Mouse (Mus musculus) stomach, embryonic 14.5 days (tissue): ENCODE results near the gene Smco2. TPM values are rescaled to one million over a fixed set of nuclear protein-coding genes. Genes with fewer than 3 reads are reported as not detected.

Experiments
- ATAC-seq: fragments of 200-750 bp; cut with Nextera tagmentation; 2 replicates; pipeline ENCODE4 v1.8.0; 2017; ENCODE audit warnings: low read depth, moderate TSS enrichment; ENCODE audit not compliant: insufficient number of reproducible peaks, insufficient read depth, low FRiP score
- H3K27ac ChIP-seq: fragments of 300-500 bp; sonication (generic); 2 replicates; pipeline ENCODE4 v1.5.1; 2014; ENCODE audit warnings: mild to moderate bottlenecking, low read length, moderate library complexity, mixed read lengths
- H3K27me3 ChIP-seq: fragments of 300-500 bp; sonication (generic); 2 replicates; pipeline ENCODE4 v1.6.1; 2014; ENCODE audit warnings: low read length, control low read depth, mixed read lengths; ENCODE audit not compliant: control insufficient read depth, insufficient read depth
- H3K36me3 ChIP-seq: fragments of 300-500 bp; sonication (generic); 2 replicates; pipeline ENCODE4 v1.6.1; 2014; ENCODE audit warnings: mild to moderate bottlenecking, control low read depth, low read length, moderate library complexity, mixed read lengths; ENCODE audit not compliant: control insufficient read depth, insufficient read depth
- H3K4me1 ChIP-seq: fragments of 300-500 bp; sonication (generic); 2 replicates; pipeline ENCODE4 v1.6.1; 2014; ENCODE audit warnings: low read length, control low read depth, mixed read lengths; ENCODE audit not compliant: control insufficient read depth, insufficient read depth
- H3K4me2 ChIP-seq: fragments of 300-500 bp; sonication (generic); replicated peaks from 2 replicates; pipeline ENCODE4 v1.6.1; 2014; ENCODE audit warnings: low read depth, low read length, control low read depth
- H3K4me3 ChIP-seq: fragments of 300-500 bp; sonication (generic); 2 replicates; pipeline ENCODE4 v1.5.1; 2014; ENCODE audit warnings: low read depth, low read length, control low read depth
- H3K9ac ChIP-seq: fragments of 300-500 bp; sonication (generic); replicated peaks from 2 replicates; pipeline ENCODE4 v1.6.1; 2014; ENCODE audit warnings: low read depth, mild to moderate bottlenecking, control low read depth, low read length, moderate library complexity, mixed read lengths
- H3K9me3 ChIP-seq: fragments of 300-500 bp; sonication (generic); 2 replicates; pipeline ENCODE4 v1.6.1; 2016; ENCODE audit warnings: low read depth, low read length, control low read depth; ENCODE audit not compliant: control insufficient read depth
- WGBS: fragments of 180-500 bp; shearing (Covaris S2); extraction: QIAGEN DNeasy Blood & Tissue Kit; methylation state at CpG from one replicate; pipeline ENCODE4 v1.1.7; 2014; 5-methylcytosine and 5-hydroxymethylcytosine counted together
- polyA plus RNA-seq: library from polyadenylated mRNA; unstranded; fragments of >200 nt; fragmentation: Nextera tagmentation; extraction: Ambion mirVana; gene quantifications from 2 replicates; pipeline ENCODE4 v1.2.1, GENCODE M21; 2014

Smco2 gene
- polyA plus RNA-seq, 1 experiment from 2014 or later, result not detected

GRCm38 (mm10) chr6:146833485-146834314 lies 16.2 kb upstream of the Smco2 start:
- H3K4me1 ChIP-seq, result no peaks in the 10 kb centered on the region; the same call in 1 of the 2 replicates
- no peaks in the 10 kb centered on the region for H3K27me3 ChIP-seq
- no peaks in the 10 kb centered on the region for H3K9me3 ChIP-seq
- H3K9ac ChIP-seq, result no peak overlapping the region
- no peak overlapping the region for H3K4me3 ChIP-seq
- no peak overlapping the region for H3K27ac ChIP-seq
- H3K36me3 ChIP-seq, result no peaks in the 10 kb centered on the region
- ATAC-seq, result 0 out of 2 replicates have a peak, but pooled peaks have one; percentile 56
- no peak overlapping the region for H3K4me2 ChIP-seq
- 66% methylated on average over 6 of the region's 6 CpGs for WGBS

- Histone ChIP-seq H3K36me3 (no peaks in the 10 kb centered on the region), H3K27ac (no peak overlapping the region), H3K4me2 (no peak overlapping the region), H3K9me3 (no peaks in the 10 kb centered on the region), H3K4me3 (no peak overlapping the region), H3K27me3 (no peaks in the 10 kb centered on the region), H3K9ac (no peak overlapping the region), H3K4me1 (no peaks in the 10 kb centered on the region; the same call in 1 of the 2 replicates)
- ATAC-seq, result no peak
- WGBS, result 77% methylated on average over 3 of the region's 3 CpGs
Observed at GRCm38 (mm10) chr6:146834342-146834741, 15.6 kb upstream of the Smco2 start.

- Histone ChIP-seq H3K4me3 (no peak overlapping the region), H3K27ac (no peak overlapping the region), H3K9me3 (no peaks in the 10 kb centered on the region), H3K4me1 (no peaks in the 10 kb centered on the region; the same call in 1 of the 2 replicates), H3K9ac (no peak overlapping the region), H3K4me2 (no peak overlapping the region), H3K27me3 (no peaks in the 10 kb centered on the region), H3K36me3 (no peaks in the 10 kb centered on the region)
- no peak for ATAC-seq
- WGBS, result 13% methylated on average over 4 of the region's 4 CpGs
Observed at GRCm38 (mm10) chr6:146835784-146836183, 14.1 kb upstream of the Smco2 start.

GRCm38 (mm10) chr6:146837316-146837715 lies 12.6 kb upstream of the Smco2 start:
- no peak for ATAC-seq

GRCm38 (mm10) chr6:146838366-146838765 lies 11.5 kb upstream of the Smco2 start:
- Histone ChIP-seq H3K36me3 (no peaks in the 10 kb centered on the region), H3K27me3 (no peaks in the 10 kb centered on the region), H3K4me3 (no peak overlapping the region), H3K27ac (no peak overlapping the region), H3K9ac (no peak overlapping the region), H3K4me2 (no peak overlapping the region), H3K9me3 (no peaks in the 10 kb centered on the region), H3K4me1 (no peaks in the 10 kb centered on the region; the same call in 1 of the 2 replicates)
- ATAC-seq, result no peak
- WGBS, result 95% methylated on average over 5 of the region's 5 CpGs

More at GRCm38 (mm10) chr6:146837316-146837715, 12.6 kb upstream of the Smco2 start:
- no peaks in the 10 kb centered on the region; the same call in 1 of the 2 replicates for H3K4me1 ChIP-seq
- 73% methylated on average over 7 of the region's 7 CpGs for WGBS
- no peak overlapping the region for H3K27ac ChIP-seq
- H3K9ac ChIP-seq, result no peak overlapping the region
- H3K4me3 ChIP-seq, result no peak overlapping the region
- no peaks in the 10 kb centered on the region for H3K9me3 ChIP-seq
- H3K27me3 ChIP-seq, result no peaks in the 10 kb centered on the region
- H3K36me3 ChIP-seq, result no peaks in the 10 kb centered on the region
- H3K4me2 ChIP-seq, result no peak overlapping the region

- 70% methylated on average over 4 of the region's 4 CpGs for WGBS
- ATAC-seq, result no peak
- no peak overlapping the region for H3K9ac ChIP-seq
Observed at GRCm38 (mm10) chr6:146838863-146839262, 11.0 kb upstream of the Smco2 start.

GRCm38 (mm10) chr6:146844867-146845266 lies 5.0 kb upstream of the Smco2 start:
- Histone ChIP-seq H3K27ac (no peak overlapping the region), H3K4me2 (no peak overlapping the region), H3K4me1 (no peaks in the 10 kb centered on the region), H3K9ac (no peak overlapping the region), H3K9me3 (no peaks in the 10 kb centered on the region), H3K27me3 (no peaks in the 10 kb centered on the region), H3K36me3 (no peaks in the 10 kb centered on the region), H3K4me3 (no peak overlapping the region)
- ATAC-seq, result no peak
- WGBS, result 87% methylated on average over 6 of the region's 6 CpGs

More at GRCm38 (mm10) chr6:146838863-146839262, 11.0 kb upstream of the Smco2 start:
- Histone ChIP-seq H3K36me3 (no peaks in the 10 kb centered on the region), H3K4me3 (no peak overlapping the region), H3K27me3 (no peaks in the 10 kb centered on the region), H3K4me2 (no peak overlapping the region), H3K27ac (no peak overlapping the region), H3K9me3 (no peaks in the 10 kb centered on the region), H3K4me1 (no peaks in the 10 kb centered on the region; the same call in 1 of the 2 replicates)

- 80% methylated on average over 5 of the region's 5 CpGs for WGBS
- Histone ChIP-seq H3K4me3 (no peak overlapping the region), H3K27ac (no peak overlapping the region), H3K27me3 (no peaks in the 10 kb centered on the region), H3K4me2 (no peak overlapping the region), H3K9me3 (no peaks in the 10 kb centered on the region), H3K4me1 (no peaks in the 10 kb centered on the region), H3K9ac (no peak overlapping the region), H3K36me3 (no peaks in the 10 kb centered on the region)
- ATAC-seq, result no peak
Observed at GRCm38 (mm10) chr6:146845347-146845746, 4.6 kb upstream of the Smco2 start.
